Mouse (Mus musculus): ENCODE results near the gene A930002H24Rik. TPM values are rescaled to one million over a fixed set of nuclear protein-coding genes. Genes with fewer than 3 reads are reported as not detected.

A930002H24Rik gene
- total and polyA plus RNA-seq, 3 experiments, result not detected

DNA sequence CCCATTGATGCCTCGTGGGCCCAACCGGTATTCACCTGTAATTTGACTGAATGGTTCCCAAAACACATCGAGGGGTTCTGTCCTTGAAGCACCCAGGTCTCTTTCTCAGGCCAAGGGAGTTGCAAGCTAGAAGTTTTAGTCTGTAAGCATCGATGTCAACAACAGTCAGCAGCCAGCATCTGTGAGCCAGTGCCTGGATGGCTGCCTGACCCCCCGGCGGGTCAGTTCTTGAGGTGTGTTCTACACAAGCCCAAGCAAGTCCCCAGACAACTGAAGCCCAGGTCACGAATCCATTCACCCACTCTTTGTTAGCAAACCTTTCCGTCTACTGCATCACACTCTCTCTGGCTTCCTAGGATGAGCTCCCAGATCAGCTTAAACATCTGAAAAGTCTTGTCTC, 37.4 kb downstream of the A930002H24Rik start:
- in situ Hi-C loops (cut with MboI; ENCODE audit: low pct_ligation_motif_present, low pct_unique_long_range_greater_than_20kb, low sequenced_read_pairs) (no loop called here), dilution Hi-C loops (cut with MboI; ENCODE audit: extremely low pct_ligation_motif_present, extremely low pct_unique_long_range_greater_than_20kb, low sequenced_read_pairs) (no loop called here)
- H3K4me3 ChIP-seq (replicated peaks in 1 of 3; ENCODE audit: low read depth in 2 of 3, low read length in 2 of 3, poor library complexity in 1 of 3), result no peak overlapping the region
- H3K79me2 ChIP-seq (replicated peaks; ENCODE audit: control insufficient read depth, extremely low read depth, insufficient read depth, poor library complexity, severe bottlenecking), result no peaks in the 10 kb centered on the region
- peaks cover 4% of the 10 kb centered on the region for H3K27me3 ChIP-seq (replicated peaks)
- H3K4me2 ChIP-seq (ENCODE audit: insufficient read depth, low read depth, poor library complexity, severe bottlenecking), result no peak overlapping the region
- H3K4me1 ChIP-seq (ENCODE audit: control insufficient read depth in 1 of 2, insufficient read depth in 2 of 2), result no peaks in the 10 kb centered on the region
- H3K27ac ChIP-seq (ENCODE audit: insufficient read depth, low read depth), result no peak overlapping the region
- no peaks in the 10 kb centered on the region for H3K36me3 ChIP-seq (replicated peaks in 1 of 2; ENCODE audit: control insufficient read depth in 1 of 2, insufficient read depth in 1 of 2, low read length in 1 of 2)
- H3K9ac ChIP-seq (ENCODE audit: insufficient read depth, low read depth), result no peak overlapping the region
- TF ChIP-seq ZMIZ1 (IDR thresholded peaks at IDR 0.05; ENCODE audit: low read depth, low read length), result no peak
- TF ChIP-seq CHD2 (IDR thresholded peaks at IDR 0.05; ENCODE audit: low read length), result no peak
- TF ChIP-seq MAZ (IDR thresholded peaks at IDR 0.05; ENCODE audit: low read depth, low read length), result no peak
- no peak for TF ChIP-seq NELFE (IDR thresholded peaks at IDR 0.05; ENCODE audit: low read depth, low read length)
- TF ChIP-seq KAT2A (IDR thresholded peaks at IDR 0.05; ENCODE audit: insufficient replicate concordance, low read length), result no peak
- no peak for TF ChIP-seq MAX (IDR thresholded peaks at IDR 0.05; ENCODE audit: low read length)
- no peak for TF ChIP-seq RCOR1 (conservative IDR thresholded peaks at IDR 0.05; ENCODE audit: low read depth, low read length)
- TF ChIP-seq ETS1 (conservative IDR thresholded peaks at IDR 0.05; ENCODE audit: low read depth, low read length), result no peak
- TF ChIP-seq MYC (IDR thresholded peaks at IDR 0.05; ENCODE audit: low read depth, low read length), result no peak
- TF ChIP-seq MAFK (IDR thresholded peaks at IDR 0.05; ENCODE audit: insufficient replicate concordance, low read length), result no peak
- TF ChIP-seq SMC3 (IDR thresholded peaks at IDR 0.05; ENCODE audit: low read depth, low read length), result no peak
- DNase-seq (ENCODE audit: extremely low read depth), result no peak
- H3K9me3 ChIP-seq (replicated peaks; ENCODE audit: low read length), result no peaks in the 10 kb centered on the region

- TF ChIP-seq PAX5 (IDR thresholded peaks at IDR 0.05; ENCODE audit: low read length), result no peak
- no peak for TF ChIP-seq CHD1 (IDR thresholded peaks at IDR 0.05; ENCODE audit: low read depth, low read length)
- TF ChIP-seq ZKSCAN1 (IDR thresholded peaks at IDR 0.05; ENCODE audit: borderline replicate concordance, low read depth, low read length), result no peak
- TF ChIP-seq POLR2A (IDR thresholded peaks at IDR 0.05; ENCODE audit: low read depth, low read length), result no peak
- Histone ChIP-seq H3K36me3 (replicated peaks in 1 of 2; ENCODE audit: control insufficient read depth in 1 of 2, insufficient read depth in 1 of 2, low read length in 1 of 2) (no peaks in the 10 kb centered on the region), H3K9ac (ENCODE audit: insufficient read depth, low read depth) (no peak overlapping the region), H3K4me2 (ENCODE audit: insufficient read depth, low read depth, poor library complexity, severe bottlenecking) (no peak overlapping the region), H3K27me3 (replicated peaks) (peaks cover 2% of the 10 kb centered on the region), H3K27ac (ENCODE audit: insufficient read depth, low read depth) (no peak overlapping the region), H3K4me3 (replicated peaks in 1 of 3; ENCODE audit: low read depth in 2 of 3, low read length in 2 of 3, poor library complexity in 1 of 3) (no peak overlapping the region), H3K79me2 (replicated peaks; ENCODE audit: control insufficient read depth, extremely low read depth, insufficient read depth, poor library complexity, severe bottlenecking) (no peaks in the 10 kb centered on the region), H3K4me1 (ENCODE audit: control insufficient read depth in 1 of 2, insufficient read depth in 2 of 2) (no peaks in the 10 kb centered on the region), H3K9me3 (replicated peaks; ENCODE audit: low read length) (no peaks in the 10 kb centered on the region)
- in situ Hi-C loops (cut with MboI; ENCODE audit: low pct_ligation_motif_present, low pct_unique_long_range_greater_than_20kb, low sequenced_read_pairs) (no loop called here), dilution Hi-C loops (cut with MboI; ENCODE audit: extremely low pct_ligation_motif_present, extremely low pct_unique_long_range_greater_than_20kb, low sequenced_read_pairs) (no loop called here)
- DNase-seq (ENCODE audit: extremely low read depth), result no peak
Measured at GRCm38 (mm10) chr17:63824141-63824540, 39.5 kb downstream of the A930002H24Rik start.

- TF ChIP-seq RAD21 (IDR thresholded peaks at IDR 0.05; ENCODE audit: low read depth, low read length), result no peak
- TF ChIP-seq CTCF (conservative IDR thresholded peaks at IDR 0.05 in 1 of 2, IDR thresholded peaks at IDR 0.05 in 1 of 2; ENCODE audit: low read depth in 2 of 2, low read length in 2 of 2), result no peak
- no peak for TF ChIP-seq EP300 (IDR thresholded peaks at IDR 0.05; ENCODE audit: low read length)
- no peak for TF ChIP-seq CHD1 (IDR thresholded peaks at IDR 0.05; ENCODE audit: low read depth, low read length)
- no peak for TF ChIP-seq MYC (IDR thresholded peaks at IDR 0.05; ENCODE audit: low read depth, low read length)
- TF ChIP-seq ZKSCAN1 (IDR thresholded peaks at IDR 0.05; ENCODE audit: borderline replicate concordance, low read depth, low read length), result no peak
- TF ChIP-seq PAX5 (IDR thresholded peaks at IDR 0.05; ENCODE audit: low read length), result no peak
- no peak for TF ChIP-seq BHLHE40 (IDR thresholded peaks at IDR 0.05; ENCODE audit: low read depth, low read length)
- TF ChIP-seq SMC3 (IDR thresholded peaks at IDR 0.05; ENCODE audit: low read depth, low read length), result no peak
- TF ChIP-seq HCFC1 (IDR thresholded peaks at IDR 0.05; ENCODE audit: low read depth, low read length), result no peak
- TF ChIP-seq ETS1 (conservative IDR thresholded peaks at IDR 0.05; ENCODE audit: low read depth, low read length), result no peak
- TF ChIP-seq NRF1 (IDR thresholded peaks at IDR 0.05; ENCODE audit: low read depth, low read length), result no peak
- no peak for TF ChIP-seq TCF12 (IDR thresholded peaks at IDR 0.05; ENCODE audit: low read depth, low read length)
- TF ChIP-seq IRF4 (IDR thresholded peaks at IDR 0.05; ENCODE audit: low read depth, low read length), result no peak
- Histone ChIP-seq H3K4me3 (replicated peaks in 1 of 3; ENCODE audit: low read depth in 2 of 3, low read length in 2 of 3, poor library complexity in 1 of 3) (no peak overlapping the region), H3K4me2 (ENCODE audit: insufficient read depth, low read depth, poor library complexity, severe bottlenecking) (no peak overlapping the region), H3K9ac (ENCODE audit: insufficient read depth, low read depth) (no peak overlapping the region), H3K27ac (ENCODE audit: insufficient read depth, low read depth) (no peak overlapping the region), H3K9me3 (replicated peaks; ENCODE audit: low read length) (no peaks in the 10 kb centered on the region), H3K27me3 (replicated peaks) (peaks cover 1% of the 10 kb centered on the region), H3K36me3 (replicated peaks in 1 of 2; ENCODE audit: control insufficient read depth in 1 of 2, insufficient read depth in 1 of 2, low read length in 1 of 2) (no peaks in the 10 kb centered on the region), H3K79me2 (replicated peaks; ENCODE audit: control insufficient read depth, extremely low read depth, insufficient read depth, poor library complexity, severe bottlenecking) (no peaks in the 10 kb centered on the region), H3K4me1 (ENCODE audit: control insufficient read depth in 1 of 2, insufficient read depth in 2 of 2) (no peaks in the 10 kb centered on the region; a peak in 1 of 4 replicates)
- dilution Hi-C loops (cut with MboI; ENCODE audit: extremely low pct_ligation_motif_present, extremely low pct_unique_long_range_greater_than_20kb, low sequenced_read_pairs), result no loop called here
- no peak for DNase-seq (ENCODE audit: extremely low read depth)
- in situ Hi-C loops (cut with MboI; ENCODE audit: low pct_ligation_motif_present, low pct_unique_long_range_greater_than_20kb, low sequenced_read_pairs), result no loop called here
Measured at GRCm38 (mm10) chr17:63818444-63819027, 45.1 kb downstream of the A930002H24Rik start.

All from CH12.LX (cell line).